Mouse (Mus musculus) MEL (cell line): Measurements from ENCODE around the gene Cul9. TPM values are rescaled to one million over a fixed set of nuclear protein-coding genes. Genes with fewer than 3 reads are reported as not detected.

Source experiments
- DNase-seq: peaks from one replicate; pipeline ENCODE4 v3.0.0; 2011; ENCODE audit warnings: low read depth, low spot score
- H3K27ac ChIP-seq: 2 replicates; pipeline ENCODE4 v1.5.1; 2012; ENCODE audit warnings: low read depth, mild to moderate bottlenecking, control low read depth, low read length, moderate library complexity; ENCODE audit not compliant: control insufficient read depth
- H3K27me3 ChIP-seq, 2 experiments: fragments of 150-350 bp in 1 of 2; sonication (generic) in 1 of 2; 2 replicates each; pipeline ENCODE4 v1.6.1; 2012; ENCODE audit warnings: low read length in 2 of 2, mild to moderate bottlenecking in 2 of 2, improper control_type of control experiment in 1 of 2, moderate library complexity in 1 of 2; ENCODE audit not compliant: insufficient read depth in 2 of 2, control insufficient read depth in 1 of 2
- H3K36me3 ChIP-seq, 2 experiments: 2 replicates each; pipeline ENCODE4 v1.6.1; 2012 to 2014; ENCODE audit warnings: low read length in 2 of 2, improper control_type of control experiment in 1 of 2, inconsistent platforms in 1 of 2, mild to moderate bottlenecking in 1 of 2; ENCODE audit not compliant: insufficient read depth in 2 of 2, control insufficient read depth in 1 of 2
- H3K4me1 ChIP-seq, 2 experiments: fragments of 150-350 bp in 1 of 2; sonication (generic) in 1 of 2; 2 replicates each; pipeline ENCODE4 v1.6.1; 2012; ENCODE audit warnings: low read length in 2 of 2, improper control_type of control experiment in 1 of 2, mild to moderate bottlenecking in 1 of 2; ENCODE audit not compliant: insufficient read depth in 2 of 2, control insufficient read depth in 1 of 2
- H3K4me3 ChIP-seq, 2 experiments: fragments of 150-350 bp in 1 of 2; sonication (generic) in 1 of 2; 2 replicates each; pipeline ENCODE4 v1.5.1; 2012; ENCODE audit warnings: low read depth in 2 of 2, low read length in 2 of 2, mild to moderate bottlenecking in 2 of 2, moderate library complexity in 2 of 2, control low read depth in 1 of 2, improper control_type of control experiment in 1 of 2; ENCODE audit not compliant: control insufficient read depth in 1 of 2, insufficient read depth in 1 of 2
- H3K79me2 ChIP-seq: 2 replicates; pipeline ENCODE4 v1.6.1; 2012; ENCODE audit warnings: mild to moderate bottlenecking, low read length, moderate library complexity; ENCODE audit not compliant: control insufficient read depth, poor library complexity, insufficient read depth
- H3K9ac ChIP-seq: 2 replicates; pipeline ENCODE4 v1.6.1; 2012; ENCODE audit warnings: low read depth, mild to moderate bottlenecking, control low read depth, low read length, moderate library complexity; ENCODE audit not compliant: control insufficient read depth, poor library complexity, severe bottlenecking
- H3K9me3 ChIP-seq: fragments of 150-350 bp; sonication (generic); replicated peaks from 2 replicates; pipeline ENCODE4 v1.6.1; 2012; ENCODE audit warnings: mild to moderate bottlenecking, low read length, improper control_type of control experiment, moderate library complexity; ENCODE audit not compliant: insufficient read depth
- CHD1 ChIP-seq: IDR thresholded peaks from 2 replicates; pipeline ENCODE4 v1.6.1; 2012; ENCODE audit warnings: low read depth, mild to moderate bottlenecking, inconsistent platforms, low read length, improper control_type of control experiment
- E2F4 ChIP-seq: IDR thresholded peaks from 2 replicates; pipeline ENCODE4 v1.6.1; 2011; ENCODE audit warnings: low read depth, low read length, improper control_type of control experiment, borderline replicate concordance
- ELF1 ChIP-seq: IDR thresholded peaks from 2 replicates; pipeline ENCODE4 v1.6.1; 2014; ENCODE audit warnings: low read depth, mild to moderate bottlenecking, inconsistent platforms, low read length, improper control_type of control experiment, moderate library complexity
- EP300 ChIP-seq, 2 experiments: IDR thresholded peaks; 2 replicates each; pipeline ENCODE4 v1.6.1; 2011; ENCODE audit warnings: improper control_type of control experiment in 2 of 2, low read length in 2 of 2, low read depth in 1 of 2, mild to moderate bottlenecking in 1 of 2
- GABPA ChIP-seq: IDR thresholded peaks from 2 replicates; pipeline ENCODE4 v1.6.1; 2012; ENCODE audit warnings: low read depth, mild to moderate bottlenecking, inconsistent platforms, low read length, improper control_type of control experiment, moderate library complexity
- HCFC1 ChIP-seq: IDR thresholded peaks from 2 replicates; pipeline ENCODE4 v1.6.1; 2012; ENCODE audit warnings: low read depth, mild to moderate bottlenecking, inconsistent platforms, low read length, improper control_type of control experiment, moderate library complexity
- MAX ChIP-seq: IDR thresholded peaks from 2 replicates; pipeline ENCODE4 v1.6.1; 2011; ENCODE audit warnings: low read length, improper control_type of control experiment
- MAZ ChIP-seq: IDR thresholded peaks from 2 replicates; pipeline ENCODE4 v1.6.1; 2012; ENCODE audit warnings: low read depth, mild to moderate bottlenecking, inconsistent platforms, low read length, improper control_type of control experiment
- MYB ChIP-seq: IDR thresholded peaks from 2 replicates; pipeline ENCODE4 v1.6.1; 2011; ENCODE audit warnings: mild to moderate bottlenecking, low read depth, low read length, improper control_type of control experiment
- NELFE ChIP-seq: IDR thresholded peaks from 2 replicates; pipeline ENCODE4 v1.6.1; 2011; ENCODE audit warnings: low read depth, low read length, improper control_type of control experiment
- NRF1 ChIP-seq: IDR thresholded peaks from 2 replicates; pipeline ENCODE4 v1.6.1; 2014; ENCODE audit warnings: low read depth, mild to moderate bottlenecking, inconsistent platforms, low read length, improper control_type of control experiment, moderate library complexity; ENCODE audit not compliant: poor library complexity, insufficient read depth, severe bottlenecking
- POLR2AphosphoS2 ChIP-seq: IDR thresholded peaks from 2 replicates; pipeline ENCODE4 v1.6.1; 2011; ENCODE audit warnings: low read length, improper control_type of control experiment
- POLR2AphosphoS5 ChIP-seq: IDR thresholded peaks from 2 replicates; pipeline ENCODE4 v1.6.1; 2012; ENCODE audit warnings: low read depth, borderline replicate concordance, mild to moderate bottlenecking, inconsistent platforms, low read length, moderate library complexity, mixed read lengths
- TAL1 ChIP-seq: IDR thresholded peaks from 2 replicates; pipeline ENCODE4 v1.6.1; 2012; ENCODE audit warnings: mild to moderate bottlenecking, inconsistent platforms, low read length, moderate library complexity, mixed read lengths
- USF2 ChIP-seq, 2 experiments: IDR thresholded peaks; 2 replicates each; pipeline ENCODE4 v1.6.1; 2011 to 2012; ENCODE audit warnings: improper control_type of control experiment in 2 of 2, low read length in 2 of 2, borderline replicate concordance in 1 of 2, inconsistent platforms in 1 of 2, low read depth in 1 of 2, mild to moderate bottlenecking in 1 of 2; ENCODE audit not compliant: insufficient read depth in 1 of 2
- ZKSCAN1 ChIP-seq: IDR thresholded peaks from 2 replicates; pipeline ENCODE4 v1.6.1; 2012; ENCODE audit warnings: low read depth, mild to moderate bottlenecking, inconsistent platforms, low read length, improper control_type of control experiment, moderate library complexity
- polyA plus RNA-seq, 2 experiments: library from polyadenylated mRNA; stranded (reverse) in 1 of 2; unstranded in 1 of 2; fragments of >175 nt in 1 of 2; fragments of >200 nt in 1 of 2; gene quantifications; 2 replicates each; pipeline versions ENCODE4 v1.2.1 to v1.2.4; 2012; ENCODE audit warnings: low replicate concordance in 2 of 2, low read depth in 1 of 2; ENCODE audit not compliant: insufficient read length in 2 of 2, insufficient read depth in 1 of 2, missing spikeins in 1 of 2
- total RNA-seq: library from RNA; depleted of rRNA; stranded (reverse); fragments of 300-350 nt; gene quantifications from 2 replicates; pipeline ENCODE4 v1.2.3, GENCODE M21; 2012

Gene Cul9
- total and polyA plus RNA-seq, 3 experiments, result 3.6 to 10.7 TPM; not detected in 1

- H3K4me3 ChIP-seq, result no peak overlapping the region
- no peaks in the 10 kb centered on the region for H3K36me3 ChIP-seq
- no peak for TF ChIP-seq GABPA
- TF ChIP-seq, all 39 proteins: peak for 0
- H3K27me3 ChIP-seq, result peaks cover 0 to 1% of the 10 kb centered on the region in 2 experiments; a peak in 1 of 4 replicates
- no peak for DNase-seq
- H3K4me1 ChIP-seq, result no peaks in the 10 kb centered on the region
- H3K79me2 ChIP-seq, result no peaks in the 10 kb centered on the region
- H3K9ac ChIP-seq, result no peak overlapping the region
- H3K9me3 ChIP-seq, result no peaks in the 10 kb centered on the region
- H3K27ac ChIP-seq, result no peak overlapping the region
Measured at GRCm38 (mm10) chr17:46453970-46454411, 92.2 kb downstream of the Cul9 start.

GRCm38 (mm10) chr17:46453302-46453948, 92.8 kb downstream of the Cul9 start:
- H3K4me3 ChIP-seq, result no peak overlapping the region
- TF ChIP-seq ELF1 (no peak), NELFE (no peak), MYB (no peak), TAL1 (no peak), POLR2AphosphoS2 (no peak), MAX (no peak), MAZ (no peak), ZKSCAN1 (no peak), POLR2AphosphoS5 (no peak), EP300 (IDR thresholded peaks at IDR 0.05; ENCODE audit: low read depth in 1 of 2, low read length in 2 of 2) (no peak), HCFC1 (no peak), USF2 (IDR thresholded peaks at IDR 0.05; ENCODE audit: borderline replicate concordance in 1 of 2, insufficient read depth in 1 of 2, low read depth in 1 of 2, low read length in 2 of 2) (no peak), E2F4 (no peak), NRF1 (no peak), CHD1 (no peak)
- no peaks in the 10 kb centered on the region for H3K36me3 ChIP-seq
- no peaks in the 10 kb centered on the region for H3K9me3 ChIP-seq
- no peak for DNase-seq
- no peak overlapping the region for H3K27ac ChIP-seq
- no peaks in the 10 kb centered on the region for H3K79me2 ChIP-seq
- no peak overlapping the region for H3K9ac ChIP-seq
- H3K27me3 ChIP-seq, result peaks cover 0 to 3% of the 10 kb centered on the region in 2 experiments; a peak in 1 of 4 replicates
- no peaks in the 10 kb centered on the region for H3K4me1 ChIP-seq
